Mouse (Mus musculus): ENCODE data around the gene Lingo3.

The Lingo3 gene

GRCm38 (mm10) chr10:80843931-80844547 lies at the start of gene Lingo3:
Gene Lingo3, minus strand, starts transcription at chr10:80844039.
- no peak for DNase-seq (ENCODE audit: extremely low read depth, insufficient read length, low spot score)

- DNase-seq (ENCODE audit: extremely low read depth, insufficient read length, low spot score): peak; percentile 68
Measured at GRCm38 (mm10) chr10:80887181-80887580, 43.3 kb upstream of the Lingo3 start.

GRCm38 (mm10) chr10:80881301-80881700 lies 37.5 kb upstream of the Lingo3 start:
- peak; percentile 81 for DNase-seq (ENCODE audit: extremely low read depth, insufficient read length, low spot score)

- no peak for DNase-seq (ENCODE audit: extremely low read depth, insufficient read length, low spot score)
Measured at GRCm38 (mm10) chr10:80880901-80881300, 37.1 kb upstream of the Lingo3 start.

- no peak for DNase-seq (ENCODE audit: extremely low read depth, insufficient read length, low spot score)
Measured at GRCm38 (mm10) chr10:80880131-80880641, 36.3 kb upstream of the Lingo3 start.

- DNase-seq (ENCODE audit: extremely low read depth, insufficient read length, low spot score): no peak
Measured at GRCm38 (mm10) chr10:80876594-80876993, 32.8 kb upstream of the Lingo3 start.

- DNase-seq (ENCODE audit: extremely low read depth, insufficient read length, low spot score): no peak
Measured at GRCm38 (mm10) chr10:80876028-80876427, 32.2 kb upstream of the Lingo3 start.

GRCm38 (mm10) chr10:80874035-80874434 lies 30.2 kb upstream of the Lingo3 start:
- no peak for DNase-seq (ENCODE audit: extremely low read depth, insufficient read length, low spot score)

GRCm38 (mm10) chr10:80871581-80871980 lies 27.7 kb upstream of the Lingo3 start, which contains the start of gene Tmprss9:
Gene Tmprss9, plus strand, starts transcription at chr10:80871848.
- no peak for DNase-seq (ENCODE audit: extremely low read depth, insufficient read length, low spot score)

GRCm38 (mm10) chr10:80870993-80871392 lies 27.2 kb upstream of the Lingo3 start:
- no peak for DNase-seq (ENCODE audit: extremely low read depth, insufficient read length, low spot score)

- no peak for DNase-seq (ENCODE audit: extremely low read depth, insufficient read length, low spot score)
Measured at GRCm38 (mm10) chr10:80864446-80864845, 20.6 kb upstream of the Lingo3 start.

- DNase-seq (ENCODE audit: extremely low read depth, insufficient read length, low spot score): no peak
Measured at GRCm38 (mm10) chr10:80862305-80862704, 18.5 kb upstream of the Lingo3 start.

- no peak for DNase-seq (ENCODE audit: extremely low read depth, insufficient read length, low spot score)
Measured at GRCm38 (mm10) chr10:80858350-80858935, 14.6 kb upstream of the Lingo3 start.

GRCm38 (mm10) chr10:80857848-80858247 lies 14.0 kb upstream of the Lingo3 start:
- no peak for DNase-seq (ENCODE audit: extremely low read depth, insufficient read length, low spot score)

- no peak for DNase-seq (ENCODE audit: extremely low read depth, insufficient read length, low spot score)
Measured at GRCm38 (mm10) chr10:80857386-80857785, 13.5 kb upstream of the Lingo3 start.

GRCm38 (mm10) chr10:80856908-80857307 lies 13.1 kb upstream of the Lingo3 start:
- no peak for DNase-seq (ENCODE audit: extremely low read depth, insufficient read length, low spot score)

GRCm38 (mm10) chr10:80856267-80856666 lies 12.4 kb upstream of the Lingo3 start:
- DNase-seq (ENCODE audit: extremely low read depth, insufficient read length, low spot score): peak; percentile 70

- DNase-seq (ENCODE audit: extremely low read depth, insufficient read length, low spot score): no peak
Measured at GRCm38 (mm10) chr10:80855749-80856073, 11.9 kb upstream of the Lingo3 start.

- peak; percentile 97 for DNase-seq (ENCODE audit: extremely low read depth, insufficient read length, low spot score)
Measured at GRCm38 (mm10) chr10:80854913-80855748, 11.3 kb upstream of the Lingo3 start, which contains the start of the genes Lsm7 and Sppl2b. Gene Lsm7, minus strand, starts transcription at chr10:80855209. Gene Sppl2b, plus strand, starts transcription at chr10:80855275.

GRCm38 (mm10) chr10:80848571-80848970 lies 4.7 kb upstream of the Lingo3 start:
- peak; percentile 75 for DNase-seq (ENCODE audit: extremely low read depth, insufficient read length, low spot score)

GRCm38 (mm10) chr10:80845732-80846131 lies 1.9 kb upstream of the Lingo3 start:
- no peak for DNase-seq (ENCODE audit: extremely low read depth, insufficient read length, low spot score)
